Mouse (Mus musculus) kidney, postnatal 0 days (tissue): ENCODE results near the gene Pcdh7. TPM values are rescaled to one million over a fixed set of nuclear protein-coding genes. Genes with fewer than 3 reads are reported as not detected.
"Not testable (repeated sequence)": the region's sequence is repeated elsewhere in the genome, so short reads cannot be mapped to it uniquely, and the experiment has no call there.

Source experiments
- ATAC-seq: fragments of 200-750 bp; cut with Nextera tagmentation; replicated peaks from 2 replicates; pipeline ENCODE4 v1.8.0; 2017; ENCODE audit warnings: low read depth, moderate number of reproducible peaks, moderate TSS enrichment, moderate library complexity; ENCODE audit not compliant: low FRiP score
- DNase-seq: peaks from one replicate; pipeline ENCODE4 v3.0.0-alpha.2; 2016; ENCODE audit warnings: low spot score
- H3K27ac ChIP-seq: fragments of 300-500 bp; sonication (generic); 2 replicates; pipeline ENCODE4 v1.5.1; 2014; ENCODE audit warnings: mild to moderate bottlenecking
- H3K27me3 ChIP-seq: fragments of 300-500 bp; sonication (generic); 2 replicates; pipeline ENCODE4 v1.6.1; 2014; ENCODE audit warnings: low read length, mixed read lengths; ENCODE audit not compliant: insufficient read depth
- H3K36me3 ChIP-seq: fragments of 300-500 bp; sonication (generic); 2 replicates; pipeline ENCODE4 v1.6.1; 2014; ENCODE audit warnings: low read length, mixed read lengths; ENCODE audit not compliant: insufficient read depth
- H3K4me1 ChIP-seq: fragments of 300-500 bp; sonication (generic); replicated peaks from 2 replicates; pipeline ENCODE4 v1.6.1; 2014; ENCODE audit warnings: antibody characterized with exemption, low read length, mixed read lengths; ENCODE audit not compliant: insufficient read depth
- H3K4me2 ChIP-seq: fragments of 300-500 bp; sonication (generic); 2 replicates; pipeline ENCODE4 v1.6.1; 2014; ENCODE audit warnings: mild to moderate bottlenecking, low read length, moderate library complexity, mixed read lengths
- H3K4me3 ChIP-seq: fragments of 300-500 bp; sonication (generic); replicated peaks from 2 replicates; pipeline ENCODE4 v1.5.1; 2014; ENCODE audit warnings: low read depth, low read length
- H3K9ac ChIP-seq: fragments of 300-500 bp; sonication (generic); 2 replicates; pipeline ENCODE4 v1.6.1; 2014; ENCODE audit warnings: low read depth, low read length
- H3K9me3 ChIP-seq: fragments of 300-500 bp; sonication (generic); replicated peaks from 2 replicates; pipeline ENCODE4 v1.6.1; 2016; ENCODE audit warnings: low read length, inconsistent platforms, mixed read lengths
- CTCF ChIP-seq: IDR thresholded peaks from 2 replicates; pipeline ENCODE4 v1.5.1; 2016; ENCODE audit warnings: antibody characterized with exemption, low read depth, mild to moderate bottlenecking, moderate library complexity
- WGBS: fragments of 180-500 bp; shearing (Covaris S2); extraction: QIAGEN DNeasy Blood & Tissue Kit; methylation state at CpG from one replicate; pipeline ENCODE4 v1.1.7; 2014; 5-methylcytosine and 5-hydroxymethylcytosine counted together
- polyA plus RNA-seq: library from polyadenylated mRNA; unstranded; fragments of >200 nt; fragmentation: Nextera tagmentation; extraction: Ambion mirVana; gene quantifications from 2 replicates; pipeline ENCODE4 v1.2.1, GENCODE M21; 2015

Pcdh7 gene
- 3.5 and 3.6 TPM in 2 replicates for polyA plus RNA-seq

GRCm38 (mm10) chr5:57717906-57718875 is at the start of gene Pcdh7:
TSS of gene Pcdh7 (plus strand) at chr5:57717967.
- Histone ChIP-seq H3K4me3 (peak within 1 kb of the TSS; percentile 66), H3K9me3 (no peaks in the 10 kb centered on the region), H3K27me3 (peaks cover 17% of the 10 kb centered on the region; the same call in 1 of the 2 replicates), H3K36me3 (no peaks in the 10 kb centered on the region), H3K27ac (peak within 1 kb of the TSS; percentile 72), H3K4me1 (peaks cover 12% of the 10 kb centered on the region; the same call in 1 of the 2 replicates), H3K4me2 (peak within 1 kb of the TSS; percentile 82), H3K9ac (peak within 1 kb of the TSS; percentile 60)
- DNase-seq (peak; percentile 78), ATAC-seq (0 out of 2 replicates have a peak, but pooled peaks have one; percentile 14)
- TF ChIP-seq CTCF, result no peak
- WGBS, result under 1% methylated on average over 70 of the region's 70 CpGs

GRCm38 (mm10) chr5:57676970-57677369 is 40.8 kb upstream of the Pcdh7 start:
- not testable (repeated sequence) for H3K9ac ChIP-seq, DNase-seq, H3K27me3 ChIP-seq, H3K9me3 ChIP-seq, H3K4me1 ChIP-seq, H3K27ac ChIP-seq, ATAC-seq, H3K4me3 ChIP-seq, H3K4me2 ChIP-seq, H3K36me3 ChIP-seq
- 73% methylated on average over 2 of the region's 2 CpGs for WGBS

GRCm38 (mm10) chr5:57708396-57708795 is 9.4 kb upstream of the Pcdh7 start:
- Histone ChIP-seq H3K36me3 (no peaks in the 10 kb centered on the region), H3K27ac (no peak overlapping the region), H3K9ac (no peak overlapping the region), H3K27me3 (no peaks in the 10 kb centered on the region), H3K4me2 (no peak overlapping the region), H3K4me1 (no peaks in the 10 kb centered on the region), H3K9me3 (no peaks in the 10 kb centered on the region), H3K4me3 (no peak overlapping the region)
- WGBS, result 81% methylated on average over 2 of the region's 2 CpGs
- no peak for TF ChIP-seq CTCF
- ATAC-seq (no peak), DNase-seq (no peak)

- WGBS, result under 1% methylated on average over 10 of the region's 10 CpGs
- peak; percentile 74 for TF ChIP-seq CTCF
- no peaks in the 10 kb centered on the region for H3K9me3 ChIP-seq
- ATAC-seq, result no peak
- peak overlapping the region; percentile 66 for H3K4me3 ChIP-seq
- H3K4me2 ChIP-seq, result peak overlapping the region; percentile 82
- H3K36me3 ChIP-seq, result no peaks in the 10 kb centered on the region
- no peak overlapping the region for H3K27ac ChIP-seq
- 0 out of 2 replicates have a peak, but pooled peaks cover 3% of the 10 kb centered on the region for H3K27me3 ChIP-seq
- H3K9ac ChIP-seq, result no peak overlapping the region
- H3K4me1 ChIP-seq, result peaks cover 6% of the 10 kb centered on the region; the same call in 1 of the 2 replicates
- DNase-seq, result peak; percentile 84
Observed at GRCm38 (mm10) chr5:57713980-57714379, 3.8 kb upstream of the Pcdh7 start.

GRCm38 (mm10) chr5:57714621-57715523 is 2.9 kb upstream of the Pcdh7 start:
- peak; percentile 68 for DNase-seq
- under 1% methylated on average over 42 of the region's 45 CpGs for WGBS

More at GRCm38 (mm10) chr5:57714621-57715523, 2.9 kb upstream of the Pcdh7 start:
- Histone ChIP-seq H3K27ac (peak overlapping the region; percentile 2; the same call in 1 of the 2 replicates), H3K9ac (peak overlapping the region; percentile 36; the same call in 1 of the 2 replicates), H3K4me1 (peaks cover 12% of the 10 kb centered on the region; the same call in 1 of the 2 replicates), H3K9me3 (no peaks in the 10 kb centered on the region), H3K4me2 (peak overlapping the region; percentile 82), H3K36me3 (no peaks in the 10 kb centered on the region), H3K27me3 (peaks cover 11% of the 10 kb centered on the region; the same call in 1 of the 2 replicates), H3K4me3 (peak overlapping the region; percentile 66)
- peak; percentile 52 for ATAC-seq
- TF ChIP-seq CTCF, result peak; percentile 52; the same call in 1 of the 2 replicates
